Mouse (Mus musculus) ES-CJ7 (cell line): ENCODE results near the gene Paqr7.
"Not testable (repeated sequence)": the region's sequence is repeated elsewhere in the genome, so short reads cannot be mapped to it uniquely, and the experiment has no call there.

Experiments
- DNase-seq: peaks from one replicate; pipeline ENCODE4 v3.0.0; 2011; ENCODE audit warnings: low read depth, low spot score

Gene Paqr7

GRCm38 (mm10) chr4:134498983-134499382 lies 2.5 kb downstream of the Paqr7 start:
- not testable (repeated sequence) for DNase-seq

- no peak for DNase-seq
These were observed 4.6 kb downstream of the Paqr7 start for GRCm38 (mm10) chr4:134501095-134501494.

- no peak for DNase-seq
These were observed 7.3 kb downstream of the Paqr7 start for GRCm38 (mm10) chr4:134503686-134504357.

- DNase-seq = no peak
These were observed 8.8 kb downstream of the Paqr7 start for GRCm38 (mm10) chr4:134505303-134505789.

GRCm38 (mm10) chr4:134505966-134506594 lies 9.6 kb downstream of the Paqr7 start:
- DNase-seq = no peak

GRCm38 (mm10) chr4:134506713-134507112 lies 10.2 kb downstream of the Paqr7 start:
- no peak for DNase-seq

- DNase-seq = no peak
These were observed 13.9 kb downstream of the Paqr7 start for GRCm38 (mm10) chr4:134510396-134510795.

GRCm38 (mm10) chr4:134510845-134511411 lies 14.4 kb downstream of the Paqr7 start, which contains the start of gene Aunip:
Gene Aunip (plus strand): TSS chr4:134510999.
- peak; percentile 88 for DNase-seq

- DNase-seq = no peak
These were observed 15.2 kb downstream of the Paqr7 start for GRCm38 (mm10) chr4:134511730-134512129.

- DNase-seq = no peak
These were observed 16.3 kb downstream of the Paqr7 start for GRCm38 (mm10) chr4:134512798-134513197.

GRCm38 (mm10) chr4:134514309-134514930 lies 17.9 kb downstream of the Paqr7 start:
- no peak for DNase-seq

- DNase-seq = no peak
These were observed 19.1 kb downstream of the Paqr7 start for GRCm38 (mm10) chr4:134515614-134516013.

GRCm38 (mm10) chr4:134516981-134517380 lies 20.5 kb downstream of the Paqr7 start:
- DNase-seq = no peak

- no peak for DNase-seq
These were observed 21.2 kb downstream of the Paqr7 start for GRCm38 (mm10) chr4:134517719-134518118.

- DNase-seq = no peak
These were observed 22.0 kb downstream of the Paqr7 start for GRCm38 (mm10) chr4:134518541-134518940.

GRCm38 (mm10) chr4:134519281-134519680 lies 22.8 kb downstream of the Paqr7 start:
- DNase-seq = no peak

GRCm38 (mm10) chr4:134523447-134523846 lies 26.9 kb downstream of the Paqr7 start:
- no peak for DNase-seq

GRCm38 (mm10) chr4:134525806-134526205 lies 29.3 kb downstream of the Paqr7 start:
- no peak for DNase-seq

GRCm38 (mm10) chr4:134526220-134526619 lies 29.7 kb downstream of the Paqr7 start:
- DNase-seq = no peak

- DNase-seq = no peak
These were observed 36.4 kb downstream of the Paqr7 start for GRCm38 (mm10) chr4:134532928-134533327.

- no peak for DNase-seq
These were observed 36.9 kb downstream of the Paqr7 start for GRCm38 (mm10) chr4:134533421-134533820.
